Mouse (Mus musculus) kidney, embryonic 16.5 days (tissue): ENCODE measurements around the gene Ankrd24. TPM values are rescaled to one million over a fixed set of nuclear protein-coding genes. Genes with fewer than 3 reads are reported as not detected.

Source experiments
- ATAC-seq: fragments of 200-750 bp; cut with Nextera tagmentation; 2 replicates; pipeline ENCODE4 v1.8.0; 2017; ENCODE audit warnings: moderate TSS enrichment; ENCODE audit not compliant: low FRiP score, low TSS enrichment
- H3K27ac ChIP-seq: fragments of 300-500 bp; sonication (generic); 2 replicates; pipeline ENCODE4 v1.5.1; 2014; ENCODE audit warnings: low read length
- H3K27me3 ChIP-seq: fragments of 300-500 bp; sonication (generic); 2 replicates; pipeline ENCODE4 v1.6.1; 2014; ENCODE audit warnings: low read length, control low read depth, mixed read lengths; ENCODE audit not compliant: insufficient read depth
- H3K36me3 ChIP-seq: fragments of 300-500 bp; sonication (generic); 2 replicates; pipeline ENCODE4 v1.6.1; 2014; ENCODE audit warnings: low read length, control low read depth, mixed read lengths; ENCODE audit not compliant: insufficient read depth
- H3K4me1 ChIP-seq: fragments of 300-500 bp; sonication (generic); 2 replicates; pipeline ENCODE4 v1.6.1; 2014; ENCODE audit warnings: low read length, control low read depth, mixed read lengths; ENCODE audit not compliant: insufficient read depth
- H3K4me2 ChIP-seq: fragments of 300-500 bp; sonication (generic); replicated peaks from 2 replicates; pipeline ENCODE4 v1.6.1; 2014; ENCODE audit warnings: low read depth, low read length
- H3K4me3 ChIP-seq: fragments of 300-500 bp; sonication (generic); 2 replicates; pipeline ENCODE4 v1.5.1; 2014; ENCODE audit warnings: mild to moderate bottlenecking, low read length
- H3K9ac ChIP-seq: fragments of 300-500 bp; sonication (generic); replicated peaks from 2 replicates; pipeline ENCODE4 v1.6.1; 2014; ENCODE audit warnings: low read length
- H3K9me3 ChIP-seq: fragments of 300-500 bp; sonication (generic); 2 replicates; pipeline ENCODE4 v1.6.1; 2016; ENCODE audit warnings: low read length, control low read depth
- WGBS: fragments of 180-500 bp; shearing (Covaris S2); extraction: QIAGEN DNeasy Blood & Tissue Kit; methylation state at CpG from one replicate; pipeline ENCODE4 v1.1.7; 2014; 5-methylcytosine and 5-hydroxymethylcytosine counted together
- polyA plus RNA-seq: library from polyadenylated mRNA; unstranded; fragments of >200 nt; fragmentation: Nextera tagmentation; extraction: Ambion mirVana; gene quantifications from 2 replicates; pipeline ENCODE4 v1.2.1, GENCODE M21; 2015

Gene Ankrd24
- polyA plus RNA-seq, 1 experiment from 2014 or later, result 17.6 TPM

DNA sequence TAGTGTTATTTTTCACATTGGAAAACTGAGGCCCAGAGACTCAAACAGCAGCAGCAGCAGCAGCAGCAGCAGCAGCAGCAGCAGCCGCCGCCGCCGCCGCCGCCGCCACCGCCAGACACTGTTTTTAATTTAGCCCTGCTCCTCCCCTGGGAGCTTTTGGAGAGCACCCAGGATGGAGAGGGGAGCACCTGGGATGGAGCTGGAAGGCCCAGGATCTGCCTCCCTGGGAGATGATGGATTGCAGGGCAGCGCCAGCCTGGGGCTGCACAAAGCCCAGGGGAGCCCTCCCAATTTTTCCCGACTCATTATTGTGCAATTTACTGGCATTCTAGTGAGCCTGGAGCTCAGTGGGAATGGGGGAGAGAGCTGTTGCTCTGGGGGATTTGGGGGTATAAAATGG lies 31.7 kb upstream of the Ankrd24 start:
- Histone ChIP-seq H3K4me1 (peaks cover 62% of the 10 kb centered on the region), H3K9ac (peak overlapping the region; percentile 62), H3K27me3 (0 out of 2 replicates have a peak, but pooled peaks cover 3% of the 10 kb centered on the region), H3K27ac (peak overlapping the region; percentile 92), H3K4me3 (peak overlapping the region; percentile 28), H3K4me2 (peak overlapping the region; percentile 55), H3K36me3 (no peaks in the 10 kb centered on the region), H3K9me3 (no peaks in the 10 kb centered on the region)
- peak; percentile 1; the same call in 1 of the 2 replicates for ATAC-seq
- 3% methylated on average over 10 of the region's 10 CpGs for WGBS

DNA sequence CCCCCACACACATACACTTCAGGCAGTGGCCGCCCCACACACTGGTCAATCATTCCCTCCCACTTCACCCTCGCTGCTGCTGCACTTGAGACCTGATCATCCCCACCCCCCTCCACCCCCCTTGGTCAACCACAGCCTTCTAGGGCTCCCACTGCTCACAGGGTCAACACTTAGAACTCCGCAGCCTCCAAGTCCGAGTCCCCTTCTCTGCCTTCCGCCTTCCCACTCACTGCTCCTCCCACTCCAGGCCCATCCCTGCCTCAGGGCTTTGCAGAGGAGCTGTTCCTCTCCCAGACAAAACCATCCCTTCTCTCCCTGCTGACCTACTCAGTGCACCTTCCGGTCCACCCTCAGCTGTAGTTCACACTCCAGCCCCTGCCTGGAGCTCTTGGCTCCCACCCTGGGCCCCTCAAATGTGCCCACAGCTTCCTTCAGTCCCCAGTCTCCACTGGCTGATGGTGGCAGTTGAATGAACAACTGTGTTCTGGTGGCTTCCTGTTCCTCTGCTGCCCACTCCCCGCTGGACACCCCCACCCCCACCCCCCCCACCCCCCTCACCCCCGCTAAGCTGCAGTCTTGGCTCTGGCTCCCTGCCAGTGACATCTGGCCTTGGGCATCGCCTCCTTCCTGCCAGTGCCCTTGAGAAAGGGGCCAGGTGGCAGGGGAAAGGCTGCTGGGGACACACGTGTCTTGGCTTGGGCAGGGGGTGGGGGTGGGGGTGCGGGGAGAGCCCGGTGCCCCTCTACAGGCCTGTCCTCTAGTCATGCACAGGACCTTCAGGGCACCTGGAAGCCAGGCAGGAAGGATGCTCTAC lies 31.0 kb upstream of the Ankrd24 start:
- Histone ChIP-seq H3K27me3 (0 out of 2 replicates have a peak, but pooled peaks cover 3% of the 10 kb centered on the region), H3K4me3 (peak overlapping the region; percentile 28), H3K36me3 (no peaks in the 10 kb centered on the region), H3K9me3 (no peaks in the 10 kb centered on the region), H3K4me2 (peak overlapping the region; percentile 55), H3K9ac (peak overlapping the region; percentile 62; the same call in 1 of the 2 replicates), H3K4me1 (peaks cover 69% of the 10 kb centered on the region), H3K27ac (peak overlapping the region; percentile 92)
- WGBS, result 3% methylated on average over 11 of the region's 12 CpGs
- peak; percentile 76 for ATAC-seq

DNA sequence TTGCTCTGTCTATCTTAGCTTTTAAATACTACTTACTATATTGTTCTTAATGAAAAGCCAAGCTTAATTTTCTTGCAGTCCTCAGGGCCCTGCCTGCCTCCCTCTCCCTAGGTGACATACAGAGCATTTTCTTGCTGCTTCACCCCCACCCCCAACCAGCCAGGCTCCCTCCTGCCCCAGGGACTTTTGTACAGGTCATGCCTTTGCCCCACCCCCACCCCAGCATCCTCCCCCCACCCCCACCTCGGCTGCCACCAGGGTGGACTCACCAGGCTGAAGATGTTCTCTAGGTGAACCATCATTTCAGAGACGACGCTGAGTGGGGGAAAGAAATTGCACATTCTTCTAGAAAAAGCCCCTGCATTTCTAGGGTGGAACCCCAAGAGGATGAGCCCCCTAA lies 30.0 kb upstream of the Ankrd24 start:
- peaks cover 73% of the 10 kb centered on the region for H3K4me1 ChIP-seq
- 40% methylated on average over 3 of the region's 3 CpGs for WGBS
- ATAC-seq, result no peak
- H3K4me3 ChIP-seq, result no peak overlapping the region
- H3K4me2 ChIP-seq, result no peak overlapping the region
- H3K27me3 ChIP-seq, result 0 out of 2 replicates have a peak, but pooled peaks cover 3% of the 10 kb centered on the region
- no peaks in the 10 kb centered on the region for H3K36me3 ChIP-seq
- H3K9ac ChIP-seq, result no peak overlapping the region
- H3K9me3 ChIP-seq, result no peaks in the 10 kb centered on the region
- peak overlapping the region; percentile 92; the same call in 1 of the 2 replicates for H3K27ac ChIP-seq

DNA sequence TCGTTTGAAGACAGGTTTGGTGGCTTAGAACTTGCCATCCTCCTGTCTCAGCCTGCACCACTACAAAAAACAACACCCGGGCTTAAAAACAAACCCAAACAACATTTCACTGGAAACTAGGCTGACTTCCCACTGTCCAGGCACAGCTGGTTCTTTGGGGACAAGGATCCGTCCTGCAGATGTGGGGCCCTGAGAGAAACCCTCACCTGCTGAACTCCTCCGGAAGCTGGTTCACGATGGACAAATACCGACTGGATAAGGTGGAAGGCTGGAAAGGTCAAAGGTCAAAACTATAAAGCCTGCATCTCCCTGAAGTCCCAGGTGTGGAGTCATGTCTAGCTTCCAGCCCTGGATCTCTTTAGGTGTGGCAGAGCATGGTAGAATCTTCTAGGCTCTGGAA lies 29.5 kb upstream of the Ankrd24 start:
- Histone ChIP-seq H3K4me1 (peaks cover 73% of the 10 kb centered on the region), H3K4me2 (no peak overlapping the region), H3K27ac (no peak overlapping the region), H3K36me3 (no peaks in the 10 kb centered on the region), H3K4me3 (no peak overlapping the region), H3K9me3 (no peaks in the 10 kb centered on the region), H3K9ac (no peak overlapping the region), H3K27me3 (0 out of 2 replicates have a peak, but pooled peaks cover 3% of the 10 kb centered on the region)
- no peak for ATAC-seq
- WGBS, result 34% methylated on average over 6 of the region's 6 CpGs

DNA sequence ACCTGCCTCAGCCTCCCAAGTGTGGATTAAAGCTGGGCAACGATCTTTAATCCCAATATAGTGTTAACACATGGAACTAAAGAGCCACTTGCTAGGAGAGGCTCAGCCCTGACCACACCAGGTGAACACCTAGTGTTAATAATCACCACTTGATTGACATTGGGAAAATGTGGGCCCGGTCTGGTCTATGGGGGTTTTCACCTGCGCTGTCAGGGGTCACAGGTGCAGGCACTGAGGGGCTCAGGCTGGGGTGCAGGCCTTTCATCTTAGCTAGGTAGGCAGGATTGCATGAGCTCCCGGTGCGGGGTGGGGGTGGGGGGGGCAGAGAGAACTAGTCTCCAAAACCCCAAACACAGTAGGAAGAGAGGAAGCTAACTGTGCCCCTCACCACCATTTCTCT lies 28.7 kb upstream of the Ankrd24 start:
- H3K36me3 ChIP-seq, result no peaks in the 10 kb centered on the region
- no peak overlapping the region for H3K9ac ChIP-seq
- H3K4me3 ChIP-seq, result no peak overlapping the region
- ATAC-seq, result no peak
- H3K9me3 ChIP-seq, result no peaks in the 10 kb centered on the region
- H3K4me2 ChIP-seq, result no peak overlapping the region
- peaks cover 73% of the 10 kb centered on the region for H3K4me1 ChIP-seq
- 0 out of 2 replicates have a peak, but pooled peaks cover under 1% of the 10 kb centered on the region for H3K27me3 ChIP-seq
- H3K27ac ChIP-seq, result no peak overlapping the region; the same call in 1 of the 2 replicates
- WGBS, result 56% methylated on average over 5 of the region's 5 CpGs

DNA sequence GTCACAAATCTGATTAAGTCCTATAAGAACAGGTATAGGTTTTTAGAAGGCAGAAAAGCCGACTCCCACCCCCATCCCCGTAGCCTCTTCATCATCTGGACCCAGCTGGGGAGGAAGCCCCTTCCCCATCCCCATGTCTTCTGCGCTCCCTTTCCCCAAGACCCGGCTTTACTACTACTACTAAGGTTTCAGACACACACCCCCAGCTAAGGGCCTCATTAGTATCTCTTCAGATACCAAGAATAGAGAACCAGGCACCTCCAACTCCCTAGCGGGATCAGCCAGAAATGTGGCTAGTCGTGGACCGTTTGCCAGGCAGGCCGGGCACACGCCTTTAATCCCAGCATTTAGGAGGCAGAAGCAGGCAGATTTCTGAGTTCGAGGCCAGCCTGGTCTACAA lies 28.2 kb upstream of the Ankrd24 start:
- H3K27ac ChIP-seq, result peak overlapping the region; percentile 85
- H3K9me3 ChIP-seq, result no peaks in the 10 kb centered on the region
- no peak overlapping the region for H3K9ac ChIP-seq
- no peak overlapping the region for H3K4me3 ChIP-seq
- ATAC-seq, result no peak
- no peak overlapping the region for H3K4me2 ChIP-seq
- H3K27me3 ChIP-seq, result no peaks in the 10 kb centered on the region
- peaks cover 71% of the 10 kb centered on the region for H3K4me1 ChIP-seq
- WGBS, result 37% methylated on average over 10 of the region's 10 CpGs
- H3K36me3 ChIP-seq, result no peaks in the 10 kb centered on the region

DNA sequence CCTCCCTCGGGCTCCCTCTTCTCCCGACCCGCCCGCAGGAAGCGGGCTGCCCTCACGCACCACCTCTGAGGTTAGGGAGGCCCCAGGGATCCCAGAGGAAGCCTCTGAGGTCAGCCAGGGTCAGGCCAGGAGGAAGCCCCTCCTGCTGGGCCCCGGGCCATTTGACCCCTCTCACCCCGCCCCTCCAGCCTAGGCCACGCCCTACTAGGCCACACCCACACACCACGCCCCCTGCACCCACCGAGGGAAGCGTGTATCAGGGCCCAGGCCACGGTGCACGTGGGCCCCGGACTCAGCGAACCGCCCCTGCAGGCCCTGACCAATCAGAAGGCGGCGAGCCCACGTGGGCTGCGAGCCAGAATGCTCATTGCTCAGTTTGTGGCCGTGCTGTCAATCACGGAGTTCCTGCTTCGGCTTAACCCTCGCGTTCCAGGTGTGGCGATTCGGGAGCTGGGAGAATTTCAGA lies 27.6 kb upstream of the Ankrd24 start, which contains the start of gene Tle6:
Gene Tle6 (minus strand): TSS at position 336 of the 466 bp plus-strand sequence.
- 0 out of 2 replicates have a peak within 1 kb of the TSS, but pooled peaks have one; percentile 32 for H3K9ac ChIP-seq
- no peaks in the 10 kb centered on the region for H3K9me3 ChIP-seq
- H3K4me2 ChIP-seq, result peak within 1 kb of the TSS; percentile 51
- no peaks in the 10 kb centered on the region for H3K27me3 ChIP-seq
- H3K4me3 ChIP-seq, result peak within 1 kb of the TSS; percentile 29
- H3K36me3 ChIP-seq, result no peaks in the 10 kb centered on the region
- peaks cover 69% of the 10 kb centered on the region for H3K4me1 ChIP-seq
- ATAC-seq, result peak; percentile 83
- WGBS, result 0% methylated on average over 25 of the region's 28 CpGs
- H3K27ac ChIP-seq, result peak within 1 kb of the TSS; percentile 85

DNA sequence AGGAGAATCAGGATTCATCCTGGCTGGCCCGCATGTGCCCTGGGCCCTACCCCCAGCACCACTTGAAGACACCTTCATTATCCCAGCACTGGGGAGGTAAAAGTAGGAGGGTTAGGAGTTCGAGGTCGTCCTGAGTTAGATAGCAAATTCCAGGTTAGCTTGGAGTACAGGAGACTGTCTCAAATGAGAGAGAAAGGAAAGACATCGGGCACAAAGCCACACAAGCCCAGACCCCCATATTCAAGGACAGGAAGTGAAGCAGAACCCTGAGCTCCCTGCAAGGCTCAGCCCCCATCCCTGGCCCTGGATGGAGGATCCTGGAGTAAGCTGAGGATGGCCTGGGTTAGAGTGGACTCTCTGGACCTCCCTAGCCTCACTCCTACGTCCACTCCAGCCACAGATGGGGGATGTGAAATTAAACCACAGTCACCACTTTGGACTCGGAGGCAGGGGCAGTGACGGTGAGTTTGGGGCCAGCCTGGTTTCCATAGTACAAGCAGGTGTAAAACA lies 26.9 kb upstream of the Ankrd24 start:
- peak overlapping the region; percentile 1; the same call in 1 of the 2 replicates for H3K4me3 ChIP-seq
- H3K27ac ChIP-seq, result peak overlapping the region; percentile 85
- H3K9ac ChIP-seq, result 0 out of 2 replicates have a peak overlapping the region, but pooled peaks have one; percentile 25

DNA sequence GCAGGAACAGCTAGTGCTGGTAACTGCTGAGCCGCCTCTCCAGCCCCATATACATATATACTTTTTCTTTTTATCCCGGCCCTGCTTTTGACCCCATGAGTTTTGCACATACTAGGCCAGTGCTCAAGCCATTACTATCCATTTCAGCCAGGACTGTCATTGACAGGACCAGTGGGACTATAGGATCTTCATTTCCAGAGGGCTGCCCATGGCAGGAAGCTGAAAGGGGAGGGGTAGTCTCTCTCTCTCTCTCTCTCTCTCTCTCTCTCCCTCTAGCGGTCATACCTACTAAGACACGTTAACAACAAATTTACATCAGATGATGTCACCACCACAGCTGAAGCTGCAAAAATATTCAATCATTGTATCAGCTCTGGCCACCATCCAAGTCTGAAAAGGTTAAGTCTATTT lies 25.6 kb upstream of the Ankrd24 start:
- Histone ChIP-seq H3K4me2 (no peak overlapping the region), H3K27me3 (no peaks in the 10 kb centered on the region), H3K9me3 (no peaks in the 10 kb centered on the region), H3K27ac (no peak overlapping the region), H3K4me3 (no peak overlapping the region), H3K9ac (no peak overlapping the region), H3K36me3 (no peaks in the 10 kb centered on the region), H3K4me1 (peaks cover 55% of the 10 kb centered on the region)
- 25% methylated on average over 4 of the region's 4 CpGs for WGBS
- no peak for ATAC-seq

More for the DNA sequence above, 26.9 kb upstream of the Ankrd24 start:
- no peak for ATAC-seq
- 16% methylated on average over 7 of the region's 7 CpGs for WGBS
- Histone ChIP-seq H3K27me3 (no peaks in the 10 kb centered on the region), H3K36me3 (no peaks in the 10 kb centered on the region), H3K9me3 (no peaks in the 10 kb centered on the region), H3K4me2 (peak overlapping the region; percentile 51), H3K4me1 (peaks cover 63% of the 10 kb centered on the region)
